Mouse (Mus musculus): ENCODE results near the gene Gm7298. TPM values are rescaled to one million over a fixed set of nuclear protein-coding genes. Genes with fewer than 3 reads are reported as not detected.
"Not testable (repeated sequence)": the region's sequence is repeated elsewhere in the genome, so short reads cannot be mapped to it uniquely, and the experiment has no call there.

Gene Gm7298
- not detected in 2 replicates for polyA plus RNA-seq (2015; fragmentation: Nextera tagmentation; extraction: Ambion mirVana)

- Histone ChIP-seq H3K36me3 (ENCODE audit: control insufficient read depth, insufficient read depth) (no peaks in the 10 kb centered on the region), H3K9me3 (replicated peaks; ENCODE audit: control insufficient read depth, low read length) (no peaks in the 10 kb centered on the region), H3K27me3 (ENCODE audit: control insufficient read depth, insufficient read depth, low read depth, low read length) (no peaks in the 10 kb centered on the region), H3K4me2 (ENCODE audit: low read depth, low read length) (no peak within 1 kb of the TSS), H3K9ac (ENCODE audit: low read depth, low read length) (no peak within 1 kb of the TSS), H3K27ac (ENCODE audit: low read length) (no peak within 1 kb of the TSS), H3K4me1 (ENCODE audit: control insufficient read depth, low read depth, low read length) (no peaks in the 10 kb centered on the region), H3K4me3 (ENCODE audit: low read depth, low read length) (no peak within 1 kb of the TSS)
- WGBS (ENCODE audit: insufficient replicate concordance) = 41% methylated on average over 3 of the region's 3 CpGs
- no peak for ATAC-seq (ENCODE audit: low read depth)
Measured at GRCm38 (mm10) chr6:121732632-121733031, at the start of gene Gm7298. Gm7298 (plus strand) TSS chr6:121732932.

- ATAC-seq (ENCODE audit: low read depth) = no peak
Measured at GRCm38 (mm10) chr6:121828034-121828433, 95.3 kb downstream of the Gm7298 start.

GRCm38 (mm10) chr6:121836361-121836760, 103.6 kb downstream of the Gm7298 start:
- H3K4me3 ChIP-seq (ENCODE audit: low read depth, low read length) = no peak overlapping the region
- no peaks in the 10 kb centered on the region for H3K36me3 ChIP-seq (ENCODE audit: control insufficient read depth, insufficient read depth)
- 63% methylated on average over 1 of the region's 1 CpGs for WGBS (ENCODE audit: insufficient replicate concordance)
- H3K27ac ChIP-seq (ENCODE audit: low read length) = no peak overlapping the region
- no peak for ATAC-seq (ENCODE audit: low read depth)
- no peaks in the 10 kb centered on the region for H3K4me1 ChIP-seq (ENCODE audit: control insufficient read depth, low read depth, low read length)
- H3K9me3 ChIP-seq (replicated peaks; ENCODE audit: control insufficient read depth, low read length) = no peaks in the 10 kb centered on the region
- H3K27me3 ChIP-seq (ENCODE audit: control insufficient read depth, insufficient read depth, low read depth, low read length) = no peaks in the 10 kb centered on the region
- H3K9ac ChIP-seq (ENCODE audit: low read depth, low read length) = no peak overlapping the region
- H3K4me2 ChIP-seq (ENCODE audit: low read depth, low read length) = no peak overlapping the region

More at GRCm38 (mm10) chr6:121828034-121828433, 95.3 kb downstream of the Gm7298 start:
- H3K27ac ChIP-seq (ENCODE audit: low read length) = no peak overlapping the region
- no peaks in the 10 kb centered on the region for H3K9me3 ChIP-seq (replicated peaks; ENCODE audit: control insufficient read depth, low read length)
- H3K4me2 ChIP-seq (ENCODE audit: low read depth, low read length) = no peak overlapping the region
- WGBS (ENCODE audit: insufficient replicate concordance) = 51% methylated on average over 4 of the region's 4 CpGs
- no peak overlapping the region for H3K4me3 ChIP-seq (ENCODE audit: low read depth, low read length)
- no peaks in the 10 kb centered on the region for H3K4me1 ChIP-seq (ENCODE audit: control insufficient read depth, low read depth, low read length)
- no peaks in the 10 kb centered on the region for H3K36me3 ChIP-seq (ENCODE audit: control insufficient read depth, insufficient read depth)
- H3K9ac ChIP-seq (ENCODE audit: low read depth, low read length) = no peak overlapping the region
- no peaks in the 10 kb centered on the region for H3K27me3 ChIP-seq (ENCODE audit: control insufficient read depth, insufficient read depth, low read depth, low read length)

GRCm38 (mm10) chr6:121838271-121838670, 105.5 kb downstream of the Gm7298 start, which contains the start of gene Mug1:
Mug1 (plus strand) TSS chr6:121838541.
- H3K4me3 ChIP-seq (ENCODE audit: low read depth, low read length); H3K4me2 ChIP-seq (ENCODE audit: low read depth, low read length); H3K27ac ChIP-seq (ENCODE audit: low read length); H3K27me3 ChIP-seq (ENCODE audit: control insufficient read depth, insufficient read depth, low read depth, low read length); H3K36me3 ChIP-seq (ENCODE audit: control insufficient read depth, insufficient read depth); H3K4me1 ChIP-seq (ENCODE audit: control insufficient read depth, low read depth, low read length); H3K9me3 ChIP-seq (replicated peaks; ENCODE audit: control insufficient read depth, low read length); H3K9ac ChIP-seq (ENCODE audit: low read depth, low read length); ATAC-seq (ENCODE audit: low read depth): not testable (repeated sequence)
- 53% methylated on average over 4 of the region's 4 CpGs for WGBS (ENCODE audit: insufficient replicate concordance)

Other genes starting within 250 kb of the Gm7298 start
- gene A2m, start 97.6 kb upstream of the Gm7298 start, polyA plus RNA-seq (2015; fragmentation: Nextera tagmentation; extraction: Ambion mirVana) = 156 and 169 TPM in 2 replicates
- not detected in 2 replicates for gene Mug1, start 105.6 kb downstream of the Gm7298 start, polyA plus RNA-seq (2015; fragmentation: Nextera tagmentation; extraction: Ambion mirVana)

Measured in liver, embryonic 16.5 days (tissue).